Mouse (Mus musculus): ENCODE results near the gene Epn1.

Epn1 gene

DNA sequence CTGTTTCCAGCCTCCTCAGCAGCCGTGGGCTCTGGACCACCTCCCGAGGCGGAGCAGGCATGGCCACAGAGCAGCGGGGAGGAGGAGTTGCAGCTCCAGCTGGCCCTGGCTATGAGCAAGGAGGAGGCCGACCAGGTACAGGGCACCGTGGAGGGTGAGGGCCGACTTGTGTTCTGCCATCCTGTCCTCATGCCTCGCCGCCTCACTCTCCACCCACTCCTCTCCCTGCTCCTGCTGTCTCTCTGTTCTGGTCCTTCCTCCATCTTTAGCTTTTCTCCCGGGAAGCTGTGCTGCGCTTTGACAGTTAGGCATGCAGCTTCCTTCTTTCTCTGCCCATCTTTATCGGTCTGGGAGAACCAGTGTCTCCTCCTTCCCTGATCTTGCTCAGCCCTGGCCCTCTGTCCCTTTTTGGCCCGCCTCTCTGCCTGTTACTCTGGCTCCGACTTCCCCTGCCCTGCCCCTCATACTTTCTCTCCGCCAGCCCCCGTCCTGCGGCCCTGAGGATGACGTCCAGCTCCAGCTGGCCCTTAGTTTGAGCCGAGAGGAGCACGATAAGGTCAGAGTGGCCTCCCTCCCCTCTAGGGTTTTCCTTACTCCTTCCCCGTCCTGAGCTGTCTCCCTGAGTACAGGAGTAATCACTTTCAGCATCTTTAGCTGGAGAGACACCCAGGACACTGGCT lies 12.9 kb downstream of the Epn1 start:
- DNase-seq (ENCODE audit: low spot score) = no peak

DNA sequence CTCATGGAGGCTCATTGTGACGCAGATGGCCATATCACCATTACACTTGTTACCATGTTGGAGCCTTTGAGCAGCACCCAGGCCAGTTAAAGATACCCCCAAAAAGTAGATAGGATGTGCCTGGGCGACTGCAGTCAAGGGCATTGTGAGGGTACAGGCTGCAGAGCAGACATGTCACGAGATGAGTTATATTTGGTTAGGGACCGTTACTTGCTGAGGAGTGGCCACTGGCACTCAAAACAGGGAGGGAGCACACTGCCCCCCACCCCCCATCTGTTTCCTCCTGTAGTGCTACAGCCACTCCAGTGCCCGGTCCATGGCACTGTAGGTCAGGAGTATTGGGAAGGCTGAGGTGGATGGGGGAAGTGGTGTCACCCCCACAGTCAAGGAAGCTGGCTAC lies 18.7 kb downstream of the Epn1 start:
- DNase-seq (ENCODE audit: low spot score) = no peak

DNA sequence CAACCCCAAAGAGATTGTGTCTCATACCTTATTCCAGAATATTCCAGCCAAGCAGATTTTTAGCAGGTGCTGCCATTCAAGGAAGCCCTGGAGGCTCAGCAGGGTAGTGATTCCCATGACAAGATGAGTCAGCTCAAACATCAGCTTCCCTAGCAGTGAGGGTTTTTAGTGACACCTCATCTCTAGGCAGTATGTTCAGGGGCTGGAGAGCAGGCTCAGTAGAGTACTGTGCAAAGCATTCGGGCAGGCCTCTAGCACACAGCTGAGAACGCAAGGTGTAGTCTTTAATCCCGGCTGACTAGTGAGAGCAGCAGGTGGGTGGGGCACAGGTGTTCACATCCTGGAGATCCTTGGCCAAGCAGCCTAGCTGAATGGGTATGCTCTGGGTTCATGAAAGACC lies 19.8 kb downstream of the Epn1 start:
- DNase-seq (ENCODE audit: low spot score) = no peak

DNA sequence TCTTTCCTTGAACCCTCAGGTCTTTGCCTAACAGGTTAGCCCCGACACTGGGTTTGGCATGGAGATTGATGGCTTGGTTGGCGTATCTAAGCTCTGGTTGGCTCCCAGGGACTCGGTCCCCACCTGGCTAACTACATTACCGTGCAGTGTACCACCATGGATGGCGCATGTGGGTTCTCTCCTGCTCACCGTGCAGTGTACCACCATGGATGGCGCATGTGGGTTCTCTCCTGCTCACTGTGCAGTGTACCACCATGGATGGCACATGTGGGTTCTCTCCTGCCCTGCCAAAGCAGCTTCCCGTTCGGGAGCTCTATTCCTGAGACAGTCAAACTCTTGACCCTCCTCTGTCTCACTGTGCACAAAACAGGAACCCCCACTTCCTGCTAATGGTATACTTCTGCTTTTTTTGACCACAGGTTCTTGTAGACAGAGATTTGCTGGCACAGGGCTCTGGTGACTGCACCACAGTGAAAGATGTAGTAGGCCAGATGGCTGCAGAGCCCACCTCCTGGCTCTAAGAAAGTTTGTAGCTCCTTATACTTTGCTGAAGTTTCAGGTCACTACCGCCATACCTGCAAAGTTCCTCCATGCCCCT lies 21.1 kb downstream of the Epn1 start:
- no peak for DNase-seq (ENCODE audit: low spot score)

DNA sequence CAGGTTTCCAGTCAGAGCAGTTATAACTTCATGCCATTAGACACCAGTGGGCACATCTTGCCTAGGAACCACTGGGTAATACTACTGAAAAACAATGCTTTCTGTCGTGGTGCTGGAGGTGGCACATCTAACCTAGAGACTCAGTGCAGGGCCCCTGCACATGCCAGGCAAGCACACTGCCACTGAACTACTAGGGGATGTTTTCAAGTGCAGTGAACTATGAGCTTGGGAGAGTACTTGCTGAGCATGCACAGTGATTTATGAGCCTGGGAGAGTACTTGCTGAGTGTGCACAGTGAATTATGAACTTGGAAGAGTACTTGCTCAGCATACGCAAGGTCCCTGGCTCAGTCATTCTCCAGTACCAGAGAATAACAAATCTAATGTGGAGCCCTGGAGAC lies 22.5 kb downstream of the Epn1 start:
- DNase-seq (ENCODE audit: low spot score) = no peak

DNA sequence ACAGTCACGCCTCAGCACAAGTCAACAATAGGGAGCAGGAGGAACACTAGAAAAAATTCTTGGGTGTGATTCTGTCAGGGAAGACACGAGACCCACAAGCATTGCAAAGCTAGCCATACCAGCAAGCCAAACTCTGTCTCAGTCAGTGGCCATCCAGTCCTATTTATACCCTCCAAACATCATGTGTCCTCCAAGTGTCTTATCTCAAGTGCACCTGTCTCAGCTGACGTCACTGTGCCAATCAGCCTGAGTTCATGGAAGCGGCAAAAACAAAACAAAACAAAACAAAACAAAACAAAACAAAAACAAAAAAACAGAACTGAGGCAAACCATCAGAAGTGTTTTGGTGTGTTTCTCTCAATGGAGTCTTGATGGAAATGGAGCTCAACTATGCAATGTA lies 28.2 kb downstream of the Epn1 start:
- no peak for DNase-seq (ENCODE audit: low spot score)

DNA sequence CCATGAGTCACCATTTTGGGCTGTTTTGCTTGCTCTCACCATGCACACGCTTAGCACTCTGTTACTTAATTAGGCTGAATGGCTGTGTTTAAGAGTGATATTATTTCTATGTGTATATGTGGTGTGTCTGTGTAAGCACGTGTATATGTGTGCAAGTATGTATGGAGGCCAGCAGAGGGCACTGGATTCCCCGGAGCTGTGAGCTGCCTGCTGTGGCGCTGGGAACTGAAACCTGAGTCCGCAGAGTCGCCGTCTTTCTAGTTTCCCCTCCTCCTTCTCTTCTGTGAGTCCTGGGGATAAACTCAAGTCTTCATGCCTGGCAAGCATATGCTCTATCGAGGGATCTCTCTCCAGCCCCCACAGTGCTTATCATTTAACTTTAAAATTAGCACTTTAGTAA lies 29.3 kb downstream of the Epn1 start:
- no peak for DNase-seq (ENCODE audit: low spot score)

DNA sequence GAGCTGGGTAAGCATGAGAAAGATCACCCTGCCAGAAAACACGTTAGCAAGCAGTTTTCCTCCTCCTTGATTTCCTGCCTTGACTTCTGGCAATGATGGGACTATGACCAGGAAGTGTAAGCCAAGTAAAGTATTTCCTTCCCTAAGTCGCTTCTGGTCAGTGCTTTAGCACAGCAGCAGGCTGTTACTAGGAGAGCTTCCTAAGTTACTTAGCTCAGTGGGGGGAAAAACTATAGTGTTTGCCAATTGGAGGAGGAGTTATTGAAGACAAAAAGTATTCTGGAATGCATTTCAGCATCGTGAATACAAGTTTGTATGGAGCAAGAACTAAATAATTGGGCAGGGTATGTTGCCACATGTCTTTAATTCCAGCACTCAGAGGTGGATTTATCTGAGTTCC lies 32.7 kb downstream of the Epn1 start:
- DNase-seq (ENCODE audit: low spot score) = no peak

DNA sequence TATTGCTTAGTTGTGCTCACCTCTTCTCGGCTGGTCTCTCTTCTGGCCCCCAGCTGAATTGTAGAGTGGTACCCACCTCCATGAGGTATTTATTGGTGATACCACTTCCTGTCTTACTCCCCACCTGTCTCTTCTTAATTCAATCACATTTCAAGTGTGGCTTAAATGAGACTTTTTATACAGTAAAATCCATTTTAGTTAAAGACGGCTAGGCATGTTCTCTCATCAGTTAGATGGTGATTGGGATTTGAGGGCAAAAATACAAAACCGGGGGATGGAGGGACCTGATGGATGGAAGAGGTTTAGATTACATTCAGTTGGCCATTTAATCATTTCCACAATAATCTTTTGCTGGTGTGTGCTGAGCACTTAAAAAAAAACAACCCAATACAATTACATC lies 36.8 kb downstream of the Epn1 start, which contains the start of gene Rfpl4:
Rfpl4 (minus strand) TSS at position 101 of the 400 bp plus-strand sequence.
- DNase-seq (ENCODE audit: low spot score) = no peak

DNA sequence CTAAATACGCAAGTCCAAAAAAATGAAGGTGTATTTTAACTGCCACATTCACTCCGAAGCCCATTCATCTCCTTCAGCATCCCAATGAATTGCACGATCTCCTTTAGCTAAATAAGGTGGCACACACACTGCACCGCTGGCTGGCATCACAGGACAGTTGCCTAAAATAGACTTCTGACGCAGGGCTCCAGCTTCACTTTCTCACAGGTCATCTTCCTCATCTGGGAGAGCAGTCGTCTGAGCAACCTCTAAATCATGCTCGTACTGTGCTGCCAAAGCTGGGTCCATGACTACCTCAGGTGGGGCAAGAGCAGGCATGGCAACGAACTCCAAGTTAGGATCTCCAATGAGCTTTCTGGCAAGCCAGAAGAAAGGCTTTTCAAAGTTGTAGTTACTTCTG lies 45.0 kb downstream of the Epn1 start:
- DNase-seq (ENCODE audit: low spot score) = no peak

DNA sequence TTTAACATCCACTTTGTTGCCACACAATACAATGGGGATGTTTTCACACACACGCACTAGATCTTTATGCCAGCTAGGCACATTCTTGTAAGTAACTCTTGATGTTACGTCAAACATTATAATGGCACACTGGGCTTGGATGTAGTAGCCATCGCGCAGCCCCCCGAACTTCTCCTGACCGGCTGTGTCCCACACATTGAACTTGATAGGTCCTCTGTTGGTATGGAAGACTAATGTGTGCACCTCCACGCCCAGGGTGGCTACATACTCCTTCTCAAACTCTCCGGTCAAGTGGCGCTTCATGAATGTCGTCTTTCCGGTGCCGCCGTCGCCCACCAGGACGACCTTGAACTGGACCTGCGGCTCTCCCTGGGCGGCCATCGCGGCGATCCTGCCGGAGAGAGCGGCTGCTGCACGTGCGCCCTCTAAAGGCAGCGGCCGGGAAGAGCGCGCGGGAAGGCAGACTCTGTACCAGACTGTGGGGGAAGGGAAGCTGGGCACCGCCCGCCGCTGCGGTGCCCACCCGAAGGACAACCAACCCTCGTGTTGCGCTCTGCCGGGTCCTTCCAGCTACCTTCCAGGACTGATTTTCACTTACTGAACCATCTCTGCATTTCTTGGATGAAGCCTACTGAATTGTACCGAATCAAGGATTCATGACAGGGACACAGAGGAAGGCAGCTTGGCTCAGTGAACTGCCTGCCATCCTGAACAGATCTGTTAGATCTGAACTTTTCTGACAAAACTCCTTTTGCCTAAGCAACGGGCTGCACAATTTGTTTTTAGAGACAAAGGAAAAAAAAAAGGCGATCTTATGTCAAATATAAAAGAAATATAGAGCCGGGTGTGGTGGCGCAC lies 45.7 kb downstream of the Epn1 start, which contains the start of gene Rasl2-9:
Rasl2-9 (minus strand) TSS at position 402 of the 858 bp plus-strand sequence.
- peak; percentile 48 for DNase-seq (ENCODE audit: low spot score)

All from c-Kit-positive CD71-positive TER-119-positive erythroid progenitor cells, embryonic 14.5 days (primary cell).